ENCODE assay signal across 8 mouse cellular contexts in genomic region chr13:91372130-91372875, GRCm38 (mm10).
DNase-seq lines count a peak whose midpoint lies in the region; ATAC-seq lines count a peak whose summit lies in the region.

No protein-coding gene starts in this region.

- H3K36me3 ChIP-seq in forebrain, embryonic 12.5 days (replicated peaks) = no peaks in the 10 kb centered on the region
- H3K36me3 ChIP-seq in hindbrain, embryonic 10.5 days = no peaks in the 10 kb centered on the region

- 0 out of 2 replicates have a peak overlapping the region, but pooled peaks have one; percentile 72 for H3K4me2 ChIP-seq in forebrain, embryonic 12.5 days

- peak overlapping the region; percentile 99 for H3K27ac ChIP-seq in forebrain, embryonic 12.5 days
- peak overlapping the region; percentile 99 for H3K27ac ChIP-seq in hindbrain, embryonic 10.5 days

- no peaks in the 10 kb centered on the region for H3K9me3 ChIP-seq in forebrain, embryonic 12.5 days
- H3K9me3 ChIP-seq in hindbrain, embryonic 10.5 days = no peaks in the 10 kb centered on the region

- no peaks in the 10 kb centered on the region for H3K27me3 ChIP-seq in forebrain, embryonic 12.5 days
- no peaks in the 10 kb centered on the region for H3K27me3 ChIP-seq in hindbrain, embryonic 10.5 days (ENCODE audit: insufficient read depth, poor library complexity, severe bottlenecking)

- ATAC-seq in forebrain, embryonic 12.5 days (ENCODE audit: low FRiP score) = no peak
- ATAC-seq in activated CD4-positive, CD25-positive, alpha-beta regulatory T cell, adult 4 months = no peak

- no peak overlapping the region for H3K9ac ChIP-seq in forebrain, embryonic 12.5 days

- DNase-seq in 3134 (ENCODE audit: extremely low read depth, insufficient read length, low spot score) (peak; percentile 69), MN1 (ENCODE audit: low spot score) (peak; percentile 66)
- DNase-seq in hindbrain, embryonic 10.5 days (ENCODE audit: low spot score) = no peak
- peak; percentile 54 for DNase-seq in lung, postnatal 36 days
- DNase-seq in ovary, postnatal 14 days (ENCODE audit: low spot score) = no peak
- no peak for DNase-seq in adrenal gland, postnatal 25 days

- WGBS in forebrain, embryonic 12.5 days = 64% methylated on average over 11 of the region's 11 CpGs
- WGBS in hindbrain, embryonic 10.5 days = 74% methylated on average over 11 of the region's 11 CpGs

- peaks cover 59% of the 10 kb centered on the region for H3K4me1 ChIP-seq in forebrain, embryonic 12.5 days
- H3K4me1 ChIP-seq in hindbrain, embryonic 10.5 days (replicated peaks) = peaks cover 68% of the 10 kb centered on the region

- no peak overlapping the region for H3K4me3 ChIP-seq in forebrain, embryonic 12.5 days (replicated peaks)
- H3K4me3 ChIP-seq in hindbrain, embryonic 10.5 days = no peak overlapping the region

Comparison
In these comparisons a context has a peak if more than half of its experiments do, and no peak if none do; other contexts are left out.
1. DNase-seq: peak in 3134 (single experiment), MN1 (single experiment) and lung, postnatal 36 days (single experiment); none in hindbrain, embryonic 10.5 days (single experiment), ovary, postnatal 14 days (single experiment) and adrenal gland, postnatal 25 days (single experiment).